Mouse (Mus musculus) hindbrain, embryonic 15.5 days (tissue): ENCODE results near the gene Rapgef3. TPM values are rescaled to one million over a fixed set of nuclear protein-coding genes. Genes with fewer than 3 reads are reported as not detected.

ENCODE experiments used
- ATAC-seq: fragments of 200-750 bp; cut with Nextera tagmentation; 2 replicates; pipeline ENCODE4 v1.8.0; 2017; ENCODE audit warnings: low read depth, moderate number of reproducible peaks, moderate TSS enrichment; ENCODE audit not compliant: low FRiP score
- H3K27ac ChIP-seq: fragments of 300-500 bp; sonication (generic); replicated peaks from 2 replicates; pipeline ENCODE4 v1.5.1; 2015; ENCODE audit warnings: mild to moderate bottlenecking, inconsistent platforms
- H3K27me3 ChIP-seq: fragments of 300-500 bp; sonication (generic); 2 replicates; pipeline ENCODE4 v1.6.1; 2015; ENCODE audit warnings: control low read depth, inconsistent platforms
- H3K36me3 ChIP-seq: fragments of 300-500 bp; sonication (generic); 2 replicates; pipeline ENCODE4 v1.6.1; 2015; ENCODE audit warnings: control low read depth, inconsistent platforms
- H3K4me1 ChIP-seq: fragments of 300-500 bp; sonication (generic); replicated peaks from 2 replicates; pipeline ENCODE4 v1.6.1; 2015; ENCODE audit warnings: control low read depth, inconsistent platforms
- H3K4me2 ChIP-seq: fragments of 300-500 bp; sonication (generic); 2 replicates; pipeline ENCODE4 v1.6.1; 2015; ENCODE audit warnings: moderate library complexity, mild to moderate bottlenecking, inconsistent platforms
- H3K4me3 ChIP-seq: fragments of 300-500 bp; sonication (generic); 2 replicates; pipeline ENCODE4 v1.5.1; 2015; ENCODE audit warnings: mild to moderate bottlenecking, inconsistent platforms
- H3K9ac ChIP-seq: fragments of 300-500 bp; sonication (generic); 2 replicates; pipeline ENCODE4 v1.6.1; 2015; ENCODE audit warnings: inconsistent platforms
- H3K9me3 ChIP-seq: fragments of 300-500 bp; sonication (generic); 2 replicates; pipeline ENCODE4 v1.6.1; 2016; ENCODE audit warnings: control low read depth, inconsistent platforms
- WGBS: fragments of 180-500 bp; shearing (Covaris S2); methylation state at CpG from one replicate; pipeline ENCODE4 v1.1.7; 2015; 5-methylcytosine and 5-hydroxymethylcytosine counted together
- polyA plus RNA-seq: library from polyadenylated mRNA; unstranded; fragments of >200 nt; fragmentation: Nextera tagmentation; extraction: Ambion mirVana; gene quantifications from 2 replicates; pipeline ENCODE4 v1.2.1, GENCODE M21; 2015

Gene Rapgef3
- polyA plus RNA-seq, 1 experiment from 2014 or later, result 15.5 TPM

DNA sequence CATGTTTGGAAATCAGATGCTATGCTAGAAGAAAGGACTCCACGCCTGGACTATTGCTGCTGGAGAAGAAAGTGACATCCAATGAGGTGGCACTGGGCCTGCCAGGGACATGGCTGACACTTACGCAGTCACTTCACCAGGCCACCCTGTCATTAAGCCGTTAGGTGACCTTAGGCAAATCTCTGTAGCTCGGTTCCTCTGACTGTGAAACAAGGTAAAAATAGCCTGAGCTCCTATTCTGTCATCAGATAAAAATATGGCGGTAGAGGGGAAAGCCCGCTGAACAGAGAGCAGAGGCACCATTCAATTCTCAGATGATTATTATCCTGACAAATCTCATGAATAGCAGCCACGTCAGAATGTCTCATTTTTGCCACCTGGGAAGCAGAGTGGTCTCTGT lies 25.7 kb downstream of the Rapgef3 start:
- 63% methylated on average over 7 of the region's 7 CpGs for WGBS

DNA sequence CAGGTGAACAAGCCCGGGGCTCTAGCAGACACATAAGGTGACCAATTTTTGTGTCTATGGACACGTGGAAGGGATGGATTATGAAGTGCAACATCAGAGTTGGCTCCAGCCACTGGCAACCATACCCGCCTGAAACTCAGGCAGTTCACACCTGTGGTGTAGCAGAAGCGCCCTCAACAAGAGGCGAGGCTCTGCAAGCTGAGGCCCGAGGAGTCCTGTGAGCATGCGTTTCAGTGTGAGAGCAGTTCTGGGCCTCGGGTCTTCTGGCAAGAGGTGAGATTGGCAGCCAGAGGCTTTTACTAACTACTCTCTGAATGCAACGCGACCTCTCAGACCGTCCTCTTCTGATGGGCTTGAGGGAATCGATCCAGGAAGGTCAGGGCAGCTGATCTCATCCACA lies 26.1 kb downstream of the Rapgef3 start:
- 86% methylated on average over 12 of the region's 12 CpGs for WGBS
- Histone ChIP-seq H3K9ac (no peak overlapping the region), H3K27ac (no peak overlapping the region)

More for the DNA sequence above, 25.7 kb downstream of the Rapgef3 start:
- no peak for ATAC-seq
- Histone ChIP-seq H3K9ac (no peak overlapping the region), H3K27me3 (no peaks in the 10 kb centered on the region), H3K4me2 (no peak overlapping the region), H3K9me3 (no peaks in the 10 kb centered on the region), H3K36me3 (no peaks in the 10 kb centered on the region), H3K4me3 (no peak overlapping the region), H3K27ac (no peak overlapping the region), H3K4me1 (peaks cover 13% of the 10 kb centered on the region)

DNA sequence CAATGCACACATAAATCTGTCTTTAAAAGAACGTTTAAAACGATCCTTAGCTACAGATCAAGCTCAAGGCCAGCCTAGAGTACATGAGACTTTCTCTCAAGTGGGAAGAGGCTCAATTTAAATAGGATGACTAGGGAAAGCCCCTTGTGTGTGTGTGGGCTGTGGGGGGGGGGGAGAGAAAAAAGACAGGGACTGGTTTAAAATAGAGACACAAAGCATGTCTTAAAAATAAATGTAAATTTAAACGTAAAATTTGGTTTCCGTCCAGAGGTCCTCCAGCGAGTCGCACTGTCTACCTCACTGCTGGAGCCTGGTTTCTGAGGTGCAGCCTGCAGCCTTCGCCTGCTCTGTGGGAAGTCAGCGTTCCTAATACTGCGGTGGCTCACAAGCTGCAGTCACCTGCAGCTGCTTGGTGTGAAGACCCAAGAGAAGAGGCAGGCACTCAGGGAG lies 27.5 kb downstream of the Rapgef3 start:
- H3K9me3 ChIP-seq, result no peaks in the 10 kb centered on the region
- no peak overlapping the region for H3K27ac ChIP-seq
- no peak overlapping the region for H3K4me2 ChIP-seq
- ATAC-seq, result no peak
- no peaks in the 10 kb centered on the region for H3K27me3 ChIP-seq
- no peak overlapping the region for H3K9ac ChIP-seq
- no peak overlapping the region for H3K4me3 ChIP-seq
- H3K4me1 ChIP-seq, result peaks cover 11% of the 10 kb centered on the region
- H3K36me3 ChIP-seq, result no peaks in the 10 kb centered on the region
- WGBS, result 90% methylated on average over 9 of the region's 9 CpGs

More for the DNA sequence above, 26.1 kb downstream of the Rapgef3 start:
- H3K4me1 ChIP-seq, result peaks cover 13% of the 10 kb centered on the region
- no peak for ATAC-seq
- H3K9me3 ChIP-seq, result no peaks in the 10 kb centered on the region
- no peaks in the 10 kb centered on the region for H3K36me3 ChIP-seq
- no peak overlapping the region for H3K4me3 ChIP-seq
- H3K4me2 ChIP-seq, result no peak overlapping the region
- no peaks in the 10 kb centered on the region for H3K27me3 ChIP-seq

DNA sequence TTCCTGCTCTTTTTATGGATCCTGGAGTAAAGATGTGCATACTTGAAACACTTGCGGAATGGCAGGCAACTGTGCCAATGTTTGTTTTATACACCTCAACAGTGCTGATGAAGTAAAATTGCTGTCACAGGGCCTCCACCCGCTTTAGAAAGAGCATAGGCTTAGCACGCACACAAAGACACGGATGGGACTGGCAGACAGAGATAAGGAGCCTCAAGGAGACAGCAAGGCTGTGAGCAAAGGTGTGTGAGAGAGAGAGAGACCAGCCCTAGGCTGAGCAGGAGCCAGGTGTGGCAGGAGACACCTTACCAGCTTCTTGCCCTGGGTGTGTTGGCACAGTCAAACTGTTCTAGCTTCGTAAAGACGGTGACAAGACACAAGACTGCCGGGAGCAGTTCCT lies 28.8 kb downstream of the Rapgef3 start:
- no peaks in the 10 kb centered on the region for H3K27me3 ChIP-seq
- H3K36me3 ChIP-seq, result no peaks in the 10 kb centered on the region
- H3K9me3 ChIP-seq, result no peaks in the 10 kb centered on the region
- H3K4me2 ChIP-seq, result no peak overlapping the region
- no peak overlapping the region for H3K27ac ChIP-seq
- no peak for ATAC-seq
- no peak overlapping the region for H3K9ac ChIP-seq
- no peak overlapping the region for H3K4me3 ChIP-seq
- H3K4me1 ChIP-seq, result 0 out of 2 replicates have a peak, but pooled peaks cover 4% of the 10 kb centered on the region
- WGBS, result 90% methylated on average over 7 of the region's 7 CpGs

DNA sequence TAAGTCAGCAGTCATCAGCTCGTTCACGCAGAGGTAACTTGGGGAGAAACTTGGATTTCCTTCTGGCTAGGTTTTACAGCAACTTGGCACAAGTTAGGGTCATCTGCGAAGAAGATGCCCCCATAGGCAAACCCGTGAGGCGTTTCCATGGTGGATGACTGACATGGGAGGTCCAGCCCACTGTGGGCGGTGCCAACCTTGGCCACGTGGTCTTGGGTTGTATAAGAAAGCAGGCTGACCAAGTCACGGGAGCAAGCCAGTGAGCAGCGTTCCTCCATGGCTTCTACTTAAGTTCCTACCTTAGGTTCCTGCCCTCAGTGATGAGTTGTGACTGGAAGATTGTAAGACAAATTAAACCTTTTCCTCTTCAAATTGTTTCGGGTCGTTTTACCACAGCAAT lies 35.8 kb downstream of the Rapgef3 start:
- Histone ChIP-seq H3K27me3 (no peaks in the 10 kb centered on the region), H3K27ac (no peak overlapping the region), H3K36me3 (no peaks in the 10 kb centered on the region), H3K4me1 (0 out of 2 replicates have a peak, but pooled peaks cover 3% of the 10 kb centered on the region), H3K4me3 (no peak overlapping the region), H3K9me3 (no peaks in the 10 kb centered on the region), H3K9ac (no peak overlapping the region), H3K4me2 (no peak overlapping the region)
- no peak for ATAC-seq
- 94% methylated on average over 11 of the region's 11 CpGs for WGBS

DNA sequence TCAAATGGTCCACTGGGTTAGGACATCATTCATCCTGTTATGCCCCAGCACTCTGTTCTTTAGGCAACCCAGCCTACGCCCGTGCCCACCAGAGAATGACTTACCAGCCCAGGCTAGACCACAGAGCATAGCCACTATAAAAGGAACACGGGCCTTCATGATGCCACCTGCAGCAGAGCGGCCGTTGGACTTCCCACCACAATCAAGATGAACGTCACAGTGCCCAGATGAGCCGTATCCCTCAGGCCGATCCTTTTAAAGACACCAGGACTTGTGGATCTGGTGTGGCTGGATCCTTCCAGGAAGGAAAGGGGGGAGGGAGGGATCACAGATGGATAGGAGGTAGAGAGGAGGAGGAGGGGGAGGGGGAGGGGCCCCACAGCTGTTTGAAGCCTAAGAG lies 36.7 kb downstream of the Rapgef3 start, which contains the start of gene Endou:
Endou (minus strand) TSS at position 229 of the 400 bp plus-strand sequence.
- H3K36me3 ChIP-seq, result no peaks in the 10 kb centered on the region

DNA sequence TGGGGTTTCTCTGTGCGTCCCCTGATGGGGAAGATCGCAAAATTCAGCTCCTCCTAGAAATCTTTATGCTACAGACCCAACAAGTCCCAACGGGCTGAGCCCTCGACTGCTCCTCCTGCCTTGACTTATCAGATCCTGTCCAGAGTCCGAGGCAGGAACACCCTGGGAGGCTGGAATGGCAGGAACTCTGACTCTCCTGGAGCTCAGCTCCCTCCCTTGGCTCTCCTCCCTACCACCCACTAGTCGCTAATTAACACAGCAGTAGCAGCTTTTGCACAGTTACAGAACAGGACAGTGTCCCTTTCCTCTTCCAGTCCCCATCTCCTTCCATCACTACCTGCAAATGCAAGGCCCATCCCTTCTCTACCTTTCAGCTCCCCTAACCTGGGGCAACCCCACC lies 37.4 kb downstream of the Rapgef3 start:
- WGBS, result 66% methylated on average over 6 of the region's 6 CpGs

More for the DNA sequence above, 36.7 kb downstream of the Rapgef3 start, which contains the start of gene Endou:
- H3K4me3 ChIP-seq, result no peak within 1 kb of the TSS
- H3K27me3 ChIP-seq, result no peaks in the 10 kb centered on the region
- no peak within 1 kb of the TSS for H3K9ac ChIP-seq
- ATAC-seq, result no peak
- H3K4me1 ChIP-seq, result 0 out of 2 replicates have a peak, but pooled peaks cover 3% of the 10 kb centered on the region
- H3K9me3 ChIP-seq, result no peaks in the 10 kb centered on the region
- H3K27ac ChIP-seq, result no peak within 1 kb of the TSS
- 99% methylated on average over 8 of the region's 8 CpGs for WGBS
- H3K4me2 ChIP-seq, result no peak within 1 kb of the TSS

DNA sequence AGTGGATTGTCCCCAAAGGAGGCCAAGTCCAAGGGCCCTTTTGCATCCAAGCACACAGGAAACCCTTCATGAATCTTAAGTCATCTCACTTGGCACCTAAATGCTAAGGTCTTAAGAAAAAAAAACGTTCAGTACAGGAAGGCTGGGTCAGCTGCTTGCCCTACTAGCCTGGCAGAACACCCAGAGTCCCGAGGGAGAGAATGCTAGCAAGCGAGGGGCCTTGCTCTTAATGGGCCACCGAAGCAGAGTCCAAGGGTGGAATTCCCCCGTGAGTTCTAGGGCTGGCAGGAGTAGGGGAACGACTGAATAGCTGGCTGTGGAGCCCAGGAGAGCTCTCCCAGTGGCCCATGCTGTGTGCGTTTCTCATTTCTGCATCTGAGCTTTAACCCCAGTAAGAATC lies 39.0 kb downstream of the Rapgef3 start:
- Histone ChIP-seq H3K4me3 (no peak overlapping the region), H3K4me2 (no peak overlapping the region), H3K27me3 (no peaks in the 10 kb centered on the region), H3K9me3 (no peaks in the 10 kb centered on the region), H3K27ac (no peak overlapping the region), H3K4me1 (peaks cover 3% of the 10 kb centered on the region; the same call in 1 of the 2 replicates), H3K9ac (no peak overlapping the region), H3K36me3 (no peaks in the 10 kb centered on the region)
- 60% methylated on average over 7 of the region's 7 CpGs for WGBS
- no peak for ATAC-seq

More for the DNA sequence above, 37.4 kb downstream of the Rapgef3 start:
- no peaks in the 10 kb centered on the region for H3K36me3 ChIP-seq
- 0 out of 2 replicates have a peak, but pooled peaks cover 3% of the 10 kb centered on the region for H3K4me1 ChIP-seq
- no peak overlapping the region for H3K9ac ChIP-seq
- no peak overlapping the region for H3K4me2 ChIP-seq
- no peak overlapping the region for H3K4me3 ChIP-seq
- no peaks in the 10 kb centered on the region for H3K9me3 ChIP-seq
- H3K27ac ChIP-seq, result no peak overlapping the region
- no peaks in the 10 kb centered on the region for H3K27me3 ChIP-seq
- no peak for ATAC-seq

DNA sequence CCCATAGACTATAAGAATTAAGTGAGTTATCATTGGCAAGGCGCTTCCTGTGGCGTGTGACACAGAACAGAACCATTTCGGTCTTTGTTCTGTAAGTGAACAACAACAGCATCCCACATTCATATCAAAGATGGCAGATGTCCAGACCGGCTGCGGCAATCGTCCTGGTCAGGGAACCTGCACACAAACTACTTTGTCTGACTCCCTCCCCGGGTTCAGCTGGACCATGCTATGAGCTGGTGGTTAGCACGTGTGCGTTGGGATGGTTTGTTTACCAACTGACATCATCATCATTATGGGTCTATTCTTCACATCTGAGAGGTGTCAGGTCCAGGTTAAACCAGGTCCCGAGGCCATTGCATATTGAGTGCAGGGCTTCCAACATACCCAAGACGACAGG lies 39.4 kb downstream of the Rapgef3 start:
- no peaks in the 10 kb centered on the region for H3K9me3 ChIP-seq
- H3K27me3 ChIP-seq, result no peaks in the 10 kb centered on the region
- no peak overlapping the region for H3K4me3 ChIP-seq
- no peak for ATAC-seq
- peaks cover 3% of the 10 kb centered on the region; the same call in 1 of the 2 replicates for H3K4me1 ChIP-seq
- no peak overlapping the region for H3K27ac ChIP-seq
- no peaks in the 10 kb centered on the region for H3K36me3 ChIP-seq
- no peak overlapping the region for H3K9ac ChIP-seq
- WGBS, result 91% methylated on average over 11 of the region's 11 CpGs
- H3K4me2 ChIP-seq, result no peak overlapping the region

DNA sequence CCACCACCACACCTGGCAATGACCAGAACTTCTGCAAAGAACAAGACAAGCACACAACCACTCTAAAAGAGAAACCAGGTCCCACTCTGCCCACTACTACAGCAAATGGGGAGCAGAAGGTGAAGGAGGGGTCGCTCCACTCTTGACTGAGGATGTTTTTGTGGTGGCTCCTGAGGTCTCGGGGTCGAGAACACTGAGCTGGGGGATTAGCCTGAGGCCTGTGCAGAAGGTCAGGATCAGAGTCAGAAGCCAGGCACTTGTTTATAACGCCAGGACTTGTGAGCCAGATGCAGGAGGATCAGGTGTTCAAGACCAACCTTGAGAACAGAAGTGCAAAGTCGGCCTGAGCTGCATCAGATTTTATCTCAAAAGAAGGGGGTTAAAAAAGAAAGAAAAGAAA lies 40.3 kb downstream of the Rapgef3 start:
- Histone ChIP-seq H3K36me3 (no peaks in the 10 kb centered on the region), H3K4me2 (no peak overlapping the region), H3K4me1 (peaks cover 3% of the 10 kb centered on the region; the same call in 1 of the 2 replicates), H3K27ac (no peak overlapping the region), H3K9me3 (no peaks in the 10 kb centered on the region), H3K4me3 (no peak overlapping the region), H3K27me3 (no peaks in the 10 kb centered on the region), H3K9ac (no peak overlapping the region)
- no peak for ATAC-seq
- WGBS, result 88% methylated on average over 5 of the region's 5 CpGs

DNA sequence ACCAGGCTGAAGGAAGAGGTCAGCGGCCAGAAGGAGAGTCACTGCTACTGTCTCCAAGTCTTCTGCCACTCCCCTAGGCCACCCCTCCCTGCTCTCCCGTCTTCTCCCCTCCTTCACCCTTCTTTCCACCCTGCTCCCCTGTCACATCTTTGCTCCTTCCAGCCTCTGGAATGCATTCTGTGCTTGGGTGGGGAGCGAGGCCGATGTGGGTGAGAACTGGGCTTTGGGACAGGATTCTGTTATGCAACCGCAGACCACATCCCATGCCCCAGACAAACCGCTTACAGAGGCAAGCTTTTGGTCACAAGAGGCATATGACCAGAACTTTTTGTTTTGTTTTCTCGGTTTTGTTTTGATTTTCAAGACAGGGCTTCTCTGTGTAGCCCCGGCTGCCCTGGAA lies 40.7 kb downstream of the Rapgef3 start:
- Histone ChIP-seq H3K9me3 (no peaks in the 10 kb centered on the region), H3K4me3 (no peak overlapping the region), H3K27ac (no peak overlapping the region), H3K27me3 (no peaks in the 10 kb centered on the region), H3K4me1 (peaks cover 3% of the 10 kb centered on the region; the same call in 1 of the 2 replicates), H3K36me3 (no peaks in the 10 kb centered on the region), H3K9ac (no peak overlapping the region), H3K4me2 (no peak overlapping the region)
- ATAC-seq, result no peak
- WGBS, result 81% methylated on average over 8 of the region's 8 CpGs

DNA sequence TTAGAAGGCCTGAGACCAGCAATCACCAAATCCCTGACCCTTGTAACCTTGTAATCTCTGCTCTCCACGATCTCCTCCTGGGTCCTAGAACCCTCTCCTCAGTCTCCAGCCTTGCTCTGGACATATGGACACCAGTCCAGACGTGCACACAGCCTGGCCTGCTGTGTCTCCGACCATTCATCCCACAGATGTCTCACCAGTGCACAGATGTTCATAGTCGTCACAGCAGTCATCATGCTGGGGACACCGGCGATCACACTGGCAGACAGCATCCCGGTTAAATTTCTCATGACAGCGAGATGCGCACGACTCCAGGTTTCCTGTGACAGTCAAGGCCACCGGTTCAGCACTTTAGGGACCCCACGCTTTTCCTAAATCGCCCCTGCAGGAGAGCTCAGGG lies 41.5 kb downstream of the Rapgef3 start:
- Histone ChIP-seq H3K4me1 (peaks cover 3% of the 10 kb centered on the region; the same call in 1 of the 2 replicates), H3K4me2 (no peak overlapping the region), H3K4me3 (no peak overlapping the region), H3K9me3 (no peaks in the 10 kb centered on the region), H3K27ac (no peak overlapping the region), H3K27me3 (no peaks in the 10 kb centered on the region), H3K9ac (no peak overlapping the region), H3K36me3 (no peaks in the 10 kb centered on the region)
- no peak for ATAC-seq
- WGBS, result 75% methylated on average over 13 of the region's 13 CpGs
